Comparison of ENCODE assay signal across 7 mouse cellular contexts in the genomic region with DNA sequence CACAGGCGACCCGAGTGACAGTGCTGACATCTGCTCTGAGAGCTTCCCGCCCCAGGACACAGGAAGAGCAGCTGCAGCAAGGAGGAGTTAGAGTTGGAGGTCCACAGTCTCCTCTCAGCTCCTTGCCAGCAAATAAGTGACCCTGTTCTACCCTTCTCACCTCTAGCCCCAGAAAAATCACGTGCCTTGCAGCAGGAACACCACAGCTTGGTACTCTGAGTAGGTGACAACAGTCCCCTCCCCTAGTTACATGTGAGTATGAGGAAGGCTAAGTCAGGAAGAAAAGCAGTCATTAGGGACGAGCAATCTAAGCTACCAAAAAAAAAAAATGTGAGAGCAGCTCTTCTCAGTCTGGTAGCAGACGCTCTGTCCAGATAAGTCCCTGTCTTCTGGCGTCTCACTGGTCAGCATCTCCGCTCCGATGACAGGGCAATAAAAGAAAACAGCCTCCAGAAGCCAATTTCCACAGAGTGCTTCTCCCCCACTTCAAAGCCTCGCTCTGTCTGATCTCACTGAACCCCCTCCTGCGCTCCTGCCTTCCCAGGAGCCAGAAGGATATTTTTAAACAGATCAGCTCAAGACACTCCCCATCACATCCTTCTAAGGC. TPM values are rescaled to one million over a fixed set of nuclear protein-coding genes. Genes with fewer than 3 reads are reported as not detected.
A peak's percentile ranks its signal among the peaks of the same experiment; 100 is the strongest.
DNase-seq lines count a peak whose midpoint lies in the region; ATAC-seq and TF ChIP-seq lines count a peak whose summit lies in the region.

No protein-coding gene starts in this region.

- H3K27ac ChIP-seq in lung, embryonic 14.5 days (ENCODE audit: low read depth): peak overlapping the region; percentile 14; the same call in 1 of the 2 replicates
- peak overlapping the region; percentile 43 for H3K27ac ChIP-seq in hindbrain, embryonic 14.5 days

- DNase-seq in lung, embryonic 14.5 days: peak; percentile 59
- no peak for DNase-seq in lung, postnatal 14 days
- peak; percentile 8 for DNase-seq in embryo, embryonic 11.5 days (ENCODE audit: low read depth, low spot score)
- DNase-seq in hindbrain, embryonic 14.5 days (ENCODE audit: low spot score): no peak
- no peak for DNase-seq in adrenal gland, adult 2 months
- DNase-seq in adrenal gland, postnatal 10 days: no peak

- ATAC-seq in lung, embryonic 14.5 days (ENCODE audit: insufficient read depth): peak; percentile 65
- ATAC-seq in hindbrain, embryonic 14.5 days (ENCODE audit: low FRiP score): peak; percentile 14; the same call in 1 of the 2 replicates
- peak; percentile 68 for ATAC-seq in megakaryocyte-erythroid progenitor cell, adult 5-6 weeks (replicated peaks; ENCODE audit: low FRiP score, low TSS enrichment, poor library complexity, severe bottlenecking)

- peak overlapping the region; percentile 27; the same call in 1 of the 2 replicates for H3K4me2 ChIP-seq in lung, embryonic 14.5 days
- 0 out of 2 replicates have a peak overlapping the region, but pooled peaks have one; percentile 15 for H3K4me2 ChIP-seq in hindbrain, embryonic 14.5 days (replicated peaks)

- no peaks in the 10 kb centered on the region for H3K27me3 ChIP-seq in lung, embryonic 14.5 days (ENCODE audit: insufficient read depth, low read length)
- H3K27me3 ChIP-seq in hindbrain, embryonic 14.5 days (ENCODE audit: control insufficient read depth, insufficient read depth, low read length): no peaks in the 10 kb centered on the region

- peaks cover 7% of the 10 kb centered on the region; the same call in 1 of the 2 replicates for H3K4me1 ChIP-seq in lung, embryonic 14.5 days (ENCODE audit: insufficient read depth)
- H3K4me1 ChIP-seq in hindbrain, embryonic 14.5 days (replicated peaks; ENCODE audit: control insufficient read depth, insufficient read depth, low read length): peaks cover 55% of the 10 kb centered on the region

- H3K9ac ChIP-seq in lung, embryonic 14.5 days: no peak overlapping the region
- no peak overlapping the region for H3K9ac ChIP-seq in hindbrain, embryonic 14.5 days

- 28% methylated on average over 11 of the region's 11 CpGs for WGBS in lung, embryonic 14.5 days
- WGBS in hindbrain, embryonic 14.5 days: 55% methylated on average over 11 of the region's 11 CpGs

- H3K9me3 ChIP-seq in lung, embryonic 14.5 days (ENCODE audit: low read depth, low read length): no peaks in the 10 kb centered on the region
- no peaks in the 10 kb centered on the region for H3K9me3 ChIP-seq in hindbrain, embryonic 14.5 days (ENCODE audit: control insufficient read depth, low read length)

- no peak overlapping the region for H3K4me3 ChIP-seq in lung, embryonic 14.5 days (ENCODE audit: low read depth, low read length)
- no peak overlapping the region for H3K4me3 ChIP-seq in hindbrain, embryonic 14.5 days (replicated peaks; ENCODE audit: low read length)

- TF ChIP-seq CTCF in lung, embryonic 14.5 days (IDR thresholded peaks at IDR 0.05; ENCODE audit: low read depth): no peak

- no peaks in the 10 kb centered on the region for H3K36me3 ChIP-seq in lung, embryonic 14.5 days (ENCODE audit: insufficient read depth)
- H3K36me3 ChIP-seq in hindbrain, embryonic 14.5 days (replicated peaks; ENCODE audit: control insufficient read depth, insufficient read depth): no peaks in the 10 kb centered on the region

RNA-seq across cellular contexts. Expression of a gene that starts 6.1 kb away (rescaled TPM):
- 25.6 and 26.6 TPM in 2 replicates for polyA plus RNA-seq in lung, embryonic 14.5 days (2014; fragmentation: Nextera tagmentation; extraction: Ambion mirVana)
- polyA plus RNA-seq in hindbrain, embryonic 14.5 days (2014; fragmentation: Nextera tagmentation; extraction: Ambion mirVana): 26.2 and 26.4 TPM in 2 replicates
- 38.2 and 44.4 TPM in 2 replicates for total RNA-seq in megakaryocyte-erythroid progenitor cell, adult 5-6 weeks (2014; fragmentation: Nextera tagmentation)
- total RNA-seq in megakaryocyte-erythroid progenitor cell, adult 5-6 weeks (2017): 44.2 and 48.6 TPM in 2 replicates
- total RNA-seq in adrenal gland, adult 2 months (2021): 100 to 1,000 TPM in 1 of 2 experiments, 10 to 100 TPM in 1; 97.6 to 121 TPM
- polyA plus RNA-seq in adrenal gland, adult 2 months (2012; rRNA removed): 24.4 and 26.2 TPM in 2 replicates
- total RNA-seq in adrenal gland, postnatal 10 days (2021): 10 to 100 TPM; 85.8 to 88.5 TPM

RNA-seq across cellular contexts. Expression of a gene that starts 19.2 kb away (rescaled TPM):
- 673 and 709 TPM in 2 replicates for polyA plus RNA-seq in lung, embryonic 14.5 days (2014; fragmentation: Nextera tagmentation; extraction: Ambion mirVana)
- 377 and 422 TPM in 2 replicates for polyA plus RNA-seq in hindbrain, embryonic 14.5 days (2014; fragmentation: Nextera tagmentation; extraction: Ambion mirVana)
- 2,340 and 2,677 TPM in 2 replicates for total RNA-seq in megakaryocyte-erythroid progenitor cell, adult 5-6 weeks (2014; fragmentation: Nextera tagmentation)
- 1,622 and 1,735 TPM in 2 replicates for total RNA-seq in megakaryocyte-erythroid progenitor cell, adult 5-6 weeks (2017)
- total RNA-seq in adrenal gland, adult 2 months (2021): 1,000 to 10,000 TPM; 1,030 to 1,071 TPM
- polyA plus RNA-seq in adrenal gland, adult 2 months (2012; rRNA removed): 157 and 194 TPM in 2 replicates
- total RNA-seq in adrenal gland, postnatal 10 days (2021): 1,000 to 10,000 TPM; 1,004 to 1,027 TPM

RNA-seq across cellular contexts. Expression of a gene that starts 35.0 kb away (rescaled TPM):
- polyA plus RNA-seq in lung, embryonic 14.5 days (2014; fragmentation: Nextera tagmentation; extraction: Ambion mirVana): 6.8 and 7.1 TPM in 2 replicates
- polyA plus RNA-seq in hindbrain, embryonic 14.5 days (2014; fragmentation: Nextera tagmentation; extraction: Ambion mirVana): 34.1 and 37.2 TPM in 2 replicates
- total RNA-seq in megakaryocyte-erythroid progenitor cell, adult 5-6 weeks (2014; fragmentation: Nextera tagmentation): 53.9 and 71.9 TPM in 2 replicates
- 10.1 and 25.7 TPM in 2 replicates for total RNA-seq in megakaryocyte-erythroid progenitor cell, adult 5-6 weeks (2017)
- 10 to 100 TPM; 14.5 to 22.7 TPM for total RNA-seq in adrenal gland, adult 2 months (2021)
- polyA plus RNA-seq in adrenal gland, adult 2 months (2012; rRNA removed): 14.3 and 16.1 TPM in 2 replicates
- 10 to 100 TPM; 18.7 to 27.8 TPM for total RNA-seq in adrenal gland, postnatal 10 days (2021)

Comparison
In these comparisons a context has a peak if more than half of its experiments do, and no peak if none do; other contexts are left out.
1. DNase-seq: peak in lung, embryonic 14.5 days (single experiment) and embryo, embryonic 11.5 days (single experiment); none in lung, postnatal 14 days (single experiment), hindbrain, embryonic 14.5 days (single experiment), adrenal gland, adult 2 months (single experiment) and adrenal gland, postnatal 10 days (single experiment).
2. ATAC-seq: peak in every context shown above with its lines; median percentile 68 in megakaryocyte-erythroid progenitor cell, adult 5-6 weeks; 65 in lung, embryonic 14.5 days; 14 in hindbrain, embryonic 14.5 days.